Mouse (Mus musculus): ENCODE data around the gene Perm1. TPM values are rescaled to one million over a fixed set of nuclear protein-coding genes. Genes with fewer than 3 reads are reported as not detected.
A peak's percentile ranks its signal among the peaks of the same experiment; 100 is the strongest.

The Perm1 gene
- polyA plus RNA-seq, 1 experiment from 2014 or later = 2.2 TPM

GRCm38 (mm10) chr4:156253043-156253442 lies 37.4 kb downstream of the Perm1 start:
- Histone ChIP-seq H3K4me3 (ENCODE audit: low read length) (no peak overlapping the region), H3K4me1 (ENCODE audit: control insufficient read depth, insufficient read depth, low read depth, low read length) (peaks cover 8% of the 10 kb centered on the region; the same call in 1 of the 2 replicates), H3K9ac (ENCODE audit: low read depth, low read length) (no peak overlapping the region), H3K27me3 (replicated peaks; ENCODE audit: control insufficient read depth, insufficient read depth, low read length) (peaks cover 12% of the 10 kb centered on the region), H3K9me3 (ENCODE audit: control insufficient read depth, low read length) (no peaks in the 10 kb centered on the region), H3K27ac (ENCODE audit: low read depth, low read length) (no peak overlapping the region), H3K4me2 (ENCODE audit: low read length) (no peak overlapping the region), H3K36me3 (ENCODE audit: control insufficient read depth, insufficient read depth, low read length) (peaks cover 5% of the 10 kb centered on the region; the same call in 1 of the 2 replicates)
- WGBS = 45% methylated on average over 7 of the region's 7 CpGs
- ATAC-seq = no peak; the same call in 1 of the 2 replicates

- Histone ChIP-seq H3K4me1 (ENCODE audit: control insufficient read depth, insufficient read depth, low read depth, low read length) (peaks cover 8% of the 10 kb centered on the region; the same call in 1 of the 2 replicates), H3K9me3 (ENCODE audit: control insufficient read depth, low read length) (no peaks in the 10 kb centered on the region), H3K27me3 (replicated peaks; ENCODE audit: control insufficient read depth, insufficient read depth, low read length) (peaks cover 12% of the 10 kb centered on the region), H3K9ac (ENCODE audit: low read depth, low read length) (peak overlapping the region; percentile 29; the same call in 1 of the 2 replicates), H3K4me2 (ENCODE audit: low read length) (peak overlapping the region; percentile 45), H3K36me3 (ENCODE audit: control insufficient read depth, insufficient read depth, low read length) (no peaks in the 10 kb centered on the region), H3K27ac (ENCODE audit: low read depth, low read length) (no peak overlapping the region), H3K4me3 (ENCODE audit: low read length) (peak overlapping the region; percentile 21)
- 2% methylated on average over 25 of the region's 30 CpGs for WGBS
- ATAC-seq = peak; percentile 70
Observed at GRCm38 (mm10) chr4:156254361-156255077, 38.9 kb downstream of the Perm1 start.

GRCm38 (mm10) chr4:156255078-156255839 lies 39.6 kb downstream of the Perm1 start, which contains the start of gene Samd11:
Samd11 (minus strand) TSS chr4:156255657.
- H3K27me3 ChIP-seq (replicated peaks; ENCODE audit: control insufficient read depth, insufficient read depth, low read length) = peaks cover 12% of the 10 kb centered on the region
- 4% methylated on average over 26 of the region's 26 CpGs for WGBS
- peaks cover 8% of the 10 kb centered on the region; the same call in 1 of the 2 replicates for H3K4me1 ChIP-seq (ENCODE audit: control insufficient read depth, insufficient read depth, low read depth, low read length)
- peak within 1 kb of the TSS; percentile 45 for H3K4me2 ChIP-seq (ENCODE audit: low read length)
- no peaks in the 10 kb centered on the region for H3K9me3 ChIP-seq (ENCODE audit: control insufficient read depth, low read length)
- H3K36me3 ChIP-seq (ENCODE audit: control insufficient read depth, insufficient read depth, low read length) = no peaks in the 10 kb centered on the region
- H3K4me3 ChIP-seq (ENCODE audit: low read length) = peak within 1 kb of the TSS; percentile 21
- peak; percentile 62 for ATAC-seq
- peak within 1 kb of the TSS; percentile 29; the same call in 1 of the 2 replicates for H3K9ac ChIP-seq (ENCODE audit: low read depth, low read length)
- H3K27ac ChIP-seq (ENCODE audit: low read depth, low read length) = no peak within 1 kb of the TSS

Small RNA genes within 50 kb of the gene (microRNA-seq; reads per million reads assigned to microRNA genes)
- gene Mir7658 = 1.2 reads per million

Other genes starting within 250 kb of the Perm1 start
- gene B3galt6, start 223.2 kb upstream of the Perm1 start, polyA plus RNA-seq (2015; fragmentation: Nextera tagmentation; extraction: Ambion mirVana) = 35.5 and 35.7 TPM in 2 replicates
- gene Sdf4, start 223.0 kb upstream of the Perm1 start, polyA plus RNA-seq (2015; fragmentation: Nextera tagmentation; extraction: Ambion mirVana) = 120 and 124 TPM in 2 replicates
- 0.64 TPM in 1 of 2 replicates, not detected in the other for gene Tnfrsf4, start 202.0 kb upstream of the Perm1 start, polyA plus RNA-seq (2015; fragmentation: Nextera tagmentation; extraction: Ambion mirVana)
- gene Tnfrsf18, start 189.7 kb upstream of the Perm1 start, polyA plus RNA-seq (2015; fragmentation: Nextera tagmentation; extraction: Ambion mirVana) = 1.7 and 1.8 TPM in 2 replicates
- not detected in 2 replicates for gene Ttll10, start 156.5 kb upstream of the Perm1 start, polyA plus RNA-seq (2015; fragmentation: Nextera tagmentation; extraction: Ambion mirVana)
- gene 9430015G10Rik, start 105.9 kb upstream of the Perm1 start, polyA plus RNA-seq (2015; fragmentation: Nextera tagmentation; extraction: Ambion mirVana) = 28.0 and 31.3 TPM in 2 replicates
- 0.40 and 0.52 TPM in 2 replicates for gene Rnf223, start 85.4 kb upstream of the Perm1 start, polyA plus RNA-seq (2015; fragmentation: Nextera tagmentation; extraction: Ambion mirVana)
- gene Agrn, start 18.4 kb upstream of the Perm1 start, polyA plus RNA-seq (2015; fragmentation: Nextera tagmentation; extraction: Ambion mirVana) = 94.4 and 118 TPM in 2 replicates
- 1.4 and 1.8 TPM in 2 replicates for gene Isg15, start 15.1 kb upstream of the Perm1 start, polyA plus RNA-seq (2015; fragmentation: Nextera tagmentation; extraction: Ambion mirVana)
- 3.7 and 5.3 TPM in 2 replicates for gene AW011738, start 12.6 kb upstream of the Perm1 start, polyA plus RNA-seq (2015; fragmentation: Nextera tagmentation; extraction: Ambion mirVana)
- gene Plekhn1, start 19.0 kb downstream of the Perm1 start, polyA plus RNA-seq (2015; fragmentation: Nextera tagmentation; extraction: Ambion mirVana) = 26.2 and 29.2 TPM in 2 replicates
- 43.2 and 48.7 TPM in 2 replicates for gene Noc2l, start 20.1 kb downstream of the Perm1 start, polyA plus RNA-seq (2015; fragmentation: Nextera tagmentation; extraction: Ambion mirVana)
- gene Samd11, start 39.8 kb downstream of the Perm1 start, polyA plus RNA-seq (2015; fragmentation: Nextera tagmentation; extraction: Ambion mirVana) = 1.9 and 2.0 TPM in 2 replicates
- gene Vmn2r-ps159, start 115.2 kb downstream of the Perm1 start, polyA plus RNA-seq (2015; fragmentation: Nextera tagmentation; extraction: Ambion mirVana) = not detected in 2 replicates